Mouse (Mus musculus): Measurements from ENCODE around the gene Trio.

DNA sequence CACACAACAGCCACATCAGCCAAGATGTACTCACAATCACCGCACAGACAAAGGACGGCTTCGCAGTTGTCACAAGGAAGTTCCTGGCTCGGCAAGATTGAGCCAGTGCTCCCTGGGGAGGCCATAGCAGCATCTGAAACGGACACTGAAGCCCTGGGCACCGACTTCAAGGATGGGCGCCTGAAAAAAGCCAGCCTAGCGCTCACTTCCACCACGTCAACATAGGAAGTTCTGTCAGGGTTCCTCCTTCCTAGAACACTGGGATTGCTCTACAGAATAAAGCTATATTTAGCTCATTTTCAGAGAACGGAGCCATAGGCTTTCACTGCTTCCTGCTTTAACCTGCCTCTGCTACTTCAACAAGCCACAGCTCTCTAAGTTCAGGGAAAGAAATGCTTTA is 149.3 kb downstream of the Trio start:
- TF ChIP-seq USF1 (IDR thresholded peaks at IDR 0.05; ENCODE audit: low read depth) (no peak), POLR2A (IDR thresholded peaks at IDR 0.05; ENCODE audit: insufficient read length, low read depth) (no peak), CEBPB (IDR thresholded peaks at IDR 0.05; ENCODE audit: insufficient read depth, poor library complexity, severe bottlenecking) (no peak)

Measured in myocyte (in vitro differentiated cells).